Mouse (Mus musculus) spleen, embryonic (tissue): ENCODE results near the gene Bik.

ENCODE experiments used
- CTCF ChIA-PET: fragments of 350-600 bp; sonication (Branson Sonifier 250); formaldehyde crosslinking; loops from one replicate; lab custom pipeline; 2022; lab: Charles Lee

The Bik gene

GRCm38 (mm10) chr15:83576651-83577050 is 50.0 kb downstream of the Bik start:
- CTCF ChIA-PET, result no interaction called here

GRCm38 (mm10) chr15:83582931-83583330 is 56.3 kb downstream of the Bik start:
- CTCF ChIA-PET, result no interaction called here

GRCm38 (mm10) chr15:83583419-83584156 is 56.9 kb downstream of the Bik start:
- CTCF ChIA-PET, result no interaction called here

- CTCF ChIA-PET, result no interaction called here
Measured at GRCm38 (mm10) chr15:83584741-83585220, 58.1 kb downstream of the Bik start.

- CTCF ChIA-PET, result no interaction called here
Measured at GRCm38 (mm10) chr15:83590841-83591240, 64.2 kb downstream of the Bik start.

- CTCF ChIA-PET, result no interaction called here
Measured at GRCm38 (mm10) chr15:83591758-83592157, 65.1 kb downstream of the Bik start.

GRCm38 (mm10) chr15:83592260-83593188 is 65.9 kb downstream of the Bik start:
- CTCF ChIA-PET, result interaction anchor here (0.8 kb wide), 1 partner anchor 75 kb away, joined by 3 read pairs; no protein-coding TSS in a partner anchor

GRCm38 (mm10) chr15:83593189-83593585 is 66.5 kb downstream of the Bik start:
- CTCF ChIA-PET, result interaction anchor here (0.8 kb wide), 1 partner anchor 75 kb away, joined by 3 read pairs; no protein-coding TSS in a partner anchor

- CTCF ChIA-PET, result interaction anchor here (0.8 kb wide), 1 partner anchor 76 kb away, joined by 3 read pairs; no protein-coding TSS in a partner anchor
Measured at GRCm38 (mm10) chr15:83593702-83594512, 67.2 kb downstream of the Bik start.
